Mouse (Mus musculus): ENCODE results near the gene Rnf126. TPM values are rescaled to one million over a fixed set of nuclear protein-coding genes. Genes with fewer than 3 reads are reported as not detected.

Rnf126 gene
- polyA plus RNA-seq, 2 experiments = 27.7 to 46.4 TPM

DNA sequence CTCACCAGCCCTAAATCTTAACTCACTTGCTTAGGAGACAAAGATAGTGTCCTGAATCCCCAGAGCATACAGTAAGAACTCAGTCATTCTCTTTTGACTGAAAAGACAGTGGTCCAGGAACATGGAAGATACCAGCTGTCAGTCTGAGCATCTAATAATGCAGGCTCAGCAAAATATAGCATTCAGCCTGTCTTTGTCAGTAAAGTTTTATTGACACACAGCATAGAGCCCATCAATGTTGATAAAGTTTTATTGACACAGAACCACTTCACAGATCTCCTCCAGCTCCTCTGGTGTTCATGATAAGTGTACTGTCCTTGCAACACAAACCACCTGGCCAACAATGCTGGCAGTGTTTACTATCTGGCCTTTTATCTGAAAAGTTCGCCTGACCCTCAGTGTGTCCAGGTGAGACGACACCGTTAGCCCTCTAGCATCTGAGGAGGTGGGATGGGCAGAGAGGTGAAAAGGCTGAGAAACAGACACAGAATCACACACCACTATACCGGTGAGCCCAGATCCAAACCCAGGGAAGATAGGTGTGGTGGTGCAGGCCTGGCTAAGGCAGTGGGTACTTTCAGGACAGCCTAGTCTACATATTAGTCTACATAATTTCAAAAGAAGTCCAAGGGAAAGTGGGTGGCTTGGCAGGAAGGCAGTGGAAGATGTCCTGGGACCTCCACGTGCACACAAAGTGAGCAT is 25.7 kb upstream of the Rnf126 start:
- ATAC-seq (ENCODE audit: insufficient read depth) = no peak
- Histone ChIP-seq H3K9ac (replicated peaks) (no peak overlapping the region), H3K4me2 (ENCODE audit: low read depth) (no peak overlapping the region), H3K4me1 (replicated peaks; ENCODE audit: control insufficient read depth in 2 of 2, insufficient read depth in 2 of 2, low read length in 1 of 2) (peaks cover 0 to 2% of the 10 kb centered on the region in 2 experiments; a peak in 1 of 4 replicates), H3K36me3 (replicated peaks; ENCODE audit: control insufficient read depth, insufficient read depth, low read depth) (no peaks in the 10 kb centered on the region), H3K4me3 (ENCODE audit: insufficient read depth in 1 of 2, low read depth in 2 of 2, low read length in 2 of 2) (no peak overlapping the region), H3K27ac (no peak overlapping the region), H3K27me3 (ENCODE audit: control insufficient read depth, insufficient read depth, low read length) (peaks cover 3% of the 10 kb centered on the region; the same call in 1 of the 2 replicates), H3K9me3 (ENCODE audit: control insufficient read depth, low read length) (no peaks in the 10 kb centered on the region)
- no peak for DNase-seq (ENCODE audit: low read depth in 3 of 3, low spot score in 3 of 3)
- TF ChIP-seq CTCF (IDR thresholded peaks at IDR 0.05; ENCODE audit: low read depth) (no peak), EP300 (IDR thresholded peaks at IDR 0.05; ENCODE audit: low read depth) (no peak)
- WGBS (ENCODE audit: insufficient replicate concordance) = 65% methylated on average over 5 of the region's 5 CpGs

DNA sequence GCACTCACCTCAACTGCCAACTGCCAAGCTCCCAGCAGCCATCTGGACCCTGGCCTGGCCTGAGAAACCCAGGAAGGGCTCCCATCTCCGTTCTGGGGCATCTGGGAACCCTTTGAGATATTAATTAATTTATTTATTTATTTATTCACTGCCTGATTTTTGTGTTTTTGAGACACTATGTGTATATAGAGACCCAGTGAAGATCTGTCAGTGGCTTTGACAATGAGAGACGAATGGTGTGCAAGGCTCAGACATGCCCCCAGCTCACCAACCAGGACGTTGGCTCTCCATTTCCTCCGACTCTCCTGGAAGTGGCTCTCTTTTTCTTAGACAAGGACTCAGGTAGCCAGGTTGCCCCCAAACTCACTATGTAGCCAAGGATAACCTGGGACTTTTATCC is 24.1 kb upstream of the Rnf126 start, which contains the start of gene Prss57:
TSS of gene Prss57 (minus strand) at position 101 of the 400 bp plus-strand sequence.
- TF ChIP-seq CTCF (IDR thresholded peaks at IDR 0.05; ENCODE audit: low read depth) (no peak), EP300 (IDR thresholded peaks at IDR 0.05; ENCODE audit: low read depth) (no peak)
- Histone ChIP-seq H3K4me2 (ENCODE audit: low read depth) (no peak within 1 kb of the TSS), H3K27me3 (ENCODE audit: control insufficient read depth, insufficient read depth, low read length) (peaks cover 3% of the 10 kb centered on the region; the same call in 1 of the 2 replicates), H3K9ac (replicated peaks) (no peak within 1 kb of the TSS), H3K4me3 (ENCODE audit: insufficient read depth in 1 of 2, low read depth in 2 of 2, low read length in 2 of 2) (no peak within 1 kb of the TSS), H3K4me1 (replicated peaks; ENCODE audit: control insufficient read depth in 2 of 2, insufficient read depth in 2 of 2, low read length in 1 of 2) (no peaks in the 10 kb centered on the region; a peak in 1 of 4 replicates), H3K27ac (no peak within 1 kb of the TSS), H3K9me3 (ENCODE audit: control insufficient read depth, low read length) (no peaks in the 10 kb centered on the region), H3K36me3 (replicated peaks; ENCODE audit: control insufficient read depth, insufficient read depth, low read depth) (no peaks in the 10 kb centered on the region)
- ATAC-seq (ENCODE audit: insufficient read depth) = no peak
- DNase-seq (ENCODE audit: low read depth in 3 of 3, low spot score in 3 of 3) = no peak
- WGBS (ENCODE audit: insufficient replicate concordance) = 53% methylated on average over 4 of the region's 4 CpGs

DNA sequence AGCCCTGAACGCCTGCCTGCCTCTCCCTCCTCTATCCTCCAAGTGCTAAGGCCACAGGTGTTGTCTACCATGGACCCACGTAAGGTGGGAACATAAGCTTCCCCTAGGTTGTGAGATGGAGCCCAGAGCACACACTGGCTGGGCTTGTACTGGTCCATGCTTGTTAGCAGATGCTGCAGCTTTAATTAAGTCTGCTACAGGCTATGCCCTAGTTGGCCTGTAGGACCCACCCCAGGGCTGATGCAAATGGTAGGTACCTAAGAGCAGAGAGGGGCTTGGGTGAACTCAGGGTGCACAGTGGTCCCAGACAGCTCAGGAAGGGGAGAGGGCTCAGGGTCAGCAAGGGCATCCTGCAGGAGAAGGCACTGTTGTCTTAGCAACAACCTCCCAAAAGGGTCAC is 22.8 kb upstream of the Rnf126 start:
- H3K4me1 ChIP-seq (replicated peaks; ENCODE audit: control insufficient read depth in 2 of 2, insufficient read depth in 2 of 2, low read length in 1 of 2) = no peaks in the 10 kb centered on the region; a peak in 1 of 4 replicates
- no peaks in the 10 kb centered on the region for H3K9me3 ChIP-seq (ENCODE audit: control insufficient read depth, low read length)
- WGBS (ENCODE audit: insufficient replicate concordance) = 40% methylated on average over 2 of the region's 2 CpGs
- no peak overlapping the region for H3K9ac ChIP-seq (replicated peaks)
- no peak for DNase-seq (ENCODE audit: low read depth in 3 of 3, low spot score in 3 of 3)
- H3K4me3 ChIP-seq (ENCODE audit: insufficient read depth in 1 of 2, low read depth in 2 of 2, low read length in 2 of 2) = no peak overlapping the region
- no peak overlapping the region for H3K4me2 ChIP-seq (ENCODE audit: low read depth)
- no peak overlapping the region for H3K27ac ChIP-seq
- H3K27me3 ChIP-seq (ENCODE audit: control insufficient read depth, insufficient read depth, low read length) = peaks cover 3% of the 10 kb centered on the region; the same call in 1 of the 2 replicates
- no peak for ATAC-seq (ENCODE audit: insufficient read depth)
- no peaks in the 10 kb centered on the region for H3K36me3 ChIP-seq (replicated peaks; ENCODE audit: control insufficient read depth, insufficient read depth, low read depth)
- TF ChIP-seq EP300 (IDR thresholded peaks at IDR 0.05; ENCODE audit: low read depth) (no peak), CTCF (IDR thresholded peaks at IDR 0.05; ENCODE audit: low read depth) (0 out of 2 replicates have a peak, but pooled peaks have one; percentile 15)

DNA sequence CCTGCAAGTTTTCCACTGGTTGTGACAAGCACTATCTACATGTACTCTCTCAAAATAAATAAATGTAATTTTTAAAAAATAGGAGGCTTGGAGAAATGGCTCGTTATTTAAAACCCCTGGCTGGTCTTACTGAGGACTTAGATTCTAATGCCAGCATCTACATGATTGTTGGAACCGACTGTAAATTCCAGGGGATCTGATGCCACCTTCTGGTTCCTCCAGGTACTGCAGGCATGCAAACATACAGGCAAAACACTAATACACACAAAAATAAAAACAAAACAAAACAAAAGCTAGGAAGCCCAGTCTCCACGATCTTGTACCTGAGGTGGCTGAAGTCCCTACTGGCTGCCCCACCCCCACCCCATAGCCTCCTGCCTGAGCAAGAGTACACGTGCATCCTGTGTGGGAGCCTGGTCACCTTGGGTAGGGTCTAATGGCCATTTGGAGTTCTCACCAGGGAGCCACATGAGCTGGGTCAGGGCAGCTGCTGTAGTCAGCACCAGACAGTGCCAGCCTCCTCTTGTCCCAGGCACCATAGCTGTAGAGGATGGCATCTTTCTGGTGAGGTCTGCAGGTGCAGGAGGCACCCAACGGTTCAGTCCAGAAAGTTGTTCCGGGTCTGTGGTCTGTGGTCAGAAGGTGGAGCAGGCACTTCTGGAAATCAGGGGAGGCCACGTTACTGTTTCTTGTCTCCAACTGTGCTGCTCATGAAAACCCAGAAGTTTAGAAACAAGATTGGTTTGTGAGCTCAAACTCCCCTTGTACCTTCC is 21.8 kb upstream of the Rnf126 start:
- Histone ChIP-seq H3K4me2 (ENCODE audit: low read depth) (no peak overlapping the region), H3K36me3 (replicated peaks; ENCODE audit: control insufficient read depth, insufficient read depth, low read depth) (no peaks in the 10 kb centered on the region), H3K4me3 (ENCODE audit: insufficient read depth in 1 of 2, low read depth in 2 of 2, low read length in 2 of 2) (no peak overlapping the region), H3K4me1 (replicated peaks; ENCODE audit: control insufficient read depth in 2 of 2, insufficient read depth in 2 of 2, low read length in 1 of 2) (no peaks in the 10 kb centered on the region; a peak in 1 of 4 replicates), H3K9ac (replicated peaks) (no peak overlapping the region), H3K27ac (no peak overlapping the region), H3K9me3 (ENCODE audit: control insufficient read depth, low read length) (no peaks in the 10 kb centered on the region), H3K27me3 (ENCODE audit: control insufficient read depth, insufficient read depth, low read length) (peaks cover under 1% of the 10 kb centered on the region; the same call in 1 of the 2 replicates)
- no peak for ATAC-seq (ENCODE audit: insufficient read depth)
- peak in 1 of 3 experiments; percentile 51 for DNase-seq (ENCODE audit: low read depth in 3 of 3, low spot score in 3 of 3)
- TF ChIP-seq EP300 (IDR thresholded peaks at IDR 0.05; ENCODE audit: low read depth) (no peak), CTCF (IDR thresholded peaks at IDR 0.05; ENCODE audit: low read depth) (peak; percentile 85)
- WGBS (ENCODE audit: insufficient replicate concordance) = 12% methylated on average over 7 of the region's 7 CpGs
